Mouse (Mus musculus): ENCODE data around the gene Smyd3.

- TF ChIP-seq CTCF (IDR thresholded peaks at IDR 0.05; ENCODE audit: low read depth, low read length) (no peak), GATA2 (IDR thresholded peaks at IDR 0.05; ENCODE audit: borderline replicate concordance, low read depth, low read length) (no peak), POLR2AphosphoS5 (IDR thresholded peaks at IDR 0.05; ENCODE audit: insufficient replicate concordance, low read depth, low read length) (no peak)
These were observed 444.7 kb downstream of the Smyd3 start for GRCm38 (mm10) chr1:179072935-179073654.

Measured in G1E (cell line).